Mouse (Mus musculus): ENCODE measurements around the gene Lgals9.

- no peak for TF ChIP-seq POLR2A (IDR thresholded peaks at IDR 0.05; ENCODE audit: low read depth, low read length)
- TF ChIP-seq CTCF (IDR thresholded peaks at IDR 0.05; ENCODE audit: extremely low read depth, insufficient read depth, insufficient read length, insufficient replicate concordance) = no peak
These were observed 65.0 kb downstream of the Lgals9 start for GRCm38 (mm10) chr11:78919745-78920144.
